Mouse (Mus musculus) adrenal gland, postnatal 36 days (tissue): ENCODE measurements at regions not wholly inside any gene's neighbourhood (a gene's known extent, or its start where the extent isn't known, plus 50 kb on each side); places are given as distances from the start of the nearest gene placed in this dataset.
A peak's percentile ranks its signal among the peaks of the same experiment; 100 is the strongest.

ENCODE experiments used
- DNase-seq, 2 experiments: peaks; one replicate each; pipeline ENCODE4 v3.0.0; 2021; ENCODE audit warnings: mixed read lengths in 1 of 2

DNA sequence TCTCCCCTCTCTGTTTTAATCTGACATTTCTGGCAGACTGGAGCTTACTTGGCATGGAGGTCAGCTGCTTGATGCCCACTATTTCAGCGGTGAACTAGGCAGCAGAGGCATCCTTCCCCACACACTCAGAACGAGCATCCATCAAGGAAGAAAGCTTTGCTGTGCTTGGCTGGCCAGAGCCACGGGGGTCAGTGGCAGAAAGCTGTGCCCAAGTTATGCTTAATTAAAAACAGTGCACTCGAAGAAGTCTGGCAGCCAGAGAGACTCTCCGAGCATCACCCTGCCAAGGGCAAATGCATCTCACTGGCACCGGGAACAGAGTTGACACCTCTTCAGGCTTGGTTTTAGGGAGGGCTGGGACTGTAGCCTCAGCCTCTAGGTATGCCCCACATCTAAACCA lies 168.3 kb downstream of the Gm45692 start:
- DNase-seq, result no peak

- DNase-seq, result no peak
Observed at GRCm38 (mm10) chr8:26288163-26288562, 168.8 kb downstream of the Gm45692 start.

DNA sequence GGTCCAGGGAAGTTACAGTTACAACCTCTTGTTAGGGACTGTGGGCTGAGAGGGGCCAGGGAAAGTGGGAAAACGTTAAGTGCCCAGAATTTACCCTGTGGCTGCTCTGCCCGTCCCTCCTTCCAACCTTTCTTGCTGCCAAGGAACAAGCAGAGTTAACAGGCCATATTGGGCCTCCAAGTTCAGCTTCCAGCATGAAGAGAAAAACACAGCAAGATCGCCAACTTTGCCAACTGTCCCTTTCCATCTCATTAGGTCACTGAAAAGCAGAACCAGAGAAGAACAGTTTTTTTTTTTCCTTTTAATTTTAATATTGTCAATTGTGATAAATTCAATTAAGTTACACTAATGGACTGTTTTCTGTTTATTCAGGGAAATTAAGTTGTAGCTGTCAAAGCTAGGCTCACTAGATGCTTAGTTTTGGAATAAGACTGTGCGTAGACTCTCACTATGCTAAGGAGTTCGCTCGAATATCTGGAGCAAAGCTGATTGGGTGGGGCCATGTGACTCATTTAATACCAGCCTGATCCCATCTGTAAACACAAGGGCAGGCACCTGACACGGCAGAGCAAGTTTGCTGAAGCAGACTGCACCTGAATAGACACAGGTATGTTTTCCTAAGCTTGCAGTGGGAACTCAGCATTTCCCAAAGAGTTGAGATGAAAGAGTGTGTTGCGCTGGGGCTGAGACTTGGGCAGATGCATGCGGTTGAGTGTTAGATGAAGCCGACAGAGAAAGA lies 178.9 kb downstream of the Gm45692 start:
- DNase-seq, result no peak

GRCm38 (mm10) chr8:26300246-26300645 lies 180.9 kb downstream of the Gm45692 start:
- DNase-seq, result no peak

DNA sequence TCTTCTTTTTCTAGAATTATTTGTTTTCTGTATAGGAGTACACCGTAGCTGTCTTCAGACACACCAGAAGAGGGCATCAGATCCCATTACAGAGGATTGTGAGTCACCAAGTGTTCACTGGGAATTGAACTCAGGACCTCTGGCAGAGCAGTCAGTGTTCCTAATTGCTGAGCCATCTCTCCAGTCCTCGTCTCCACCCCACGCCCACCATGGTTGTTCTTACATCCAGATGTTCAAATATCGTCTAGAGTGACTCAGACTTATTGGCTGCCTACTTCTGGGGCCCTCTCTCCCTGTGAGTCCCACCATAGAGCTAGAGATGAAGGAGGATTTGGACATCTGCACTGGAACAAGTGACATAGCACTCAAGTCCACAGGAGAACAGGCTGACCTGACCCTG lies 182.6 kb downstream of the Gm45692 start:
- DNase-seq, result no peak

DNA sequence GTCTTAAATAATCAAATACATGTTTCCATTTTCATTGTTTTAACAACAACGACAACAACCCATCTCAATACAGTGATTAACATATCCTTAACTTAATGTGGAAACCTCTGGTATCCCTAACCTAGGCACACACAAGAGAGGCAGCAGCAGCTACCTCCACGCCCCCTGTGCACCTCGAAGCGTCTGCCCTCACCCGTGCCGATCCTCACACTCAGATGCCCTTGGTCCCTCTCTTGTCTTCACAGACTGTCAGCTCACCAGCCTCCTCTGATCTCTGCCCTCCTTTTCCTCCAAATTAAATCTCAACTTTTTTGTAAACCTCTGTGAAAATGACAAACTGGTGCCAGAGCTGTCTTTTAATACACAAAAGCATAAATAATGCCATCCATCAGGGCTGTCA lies 185.2 kb downstream of the Gm45692 start:
- DNase-seq, result no peak

GRCm38 (mm10) chr8:26305061-26305879 lies 185.9 kb downstream of the Gm45692 start:
- DNase-seq, result no peak

GRCm38 (mm10) chr8:26308121-26308641 lies 188.8 kb downstream of the Gm45692 start:
- DNase-seq, result peak in 1 of 2 experiments; percentile 11

- no peak for DNase-seq
Observed at GRCm38 (mm10) chr8:26309764-26310163, 190.4 kb downstream of the Gm45692 start.

- DNase-seq, result no peak
Observed at GRCm38 (mm10) chr8:26323606-26324350, 204.4 kb downstream of the Gm45692 start.

DNA sequence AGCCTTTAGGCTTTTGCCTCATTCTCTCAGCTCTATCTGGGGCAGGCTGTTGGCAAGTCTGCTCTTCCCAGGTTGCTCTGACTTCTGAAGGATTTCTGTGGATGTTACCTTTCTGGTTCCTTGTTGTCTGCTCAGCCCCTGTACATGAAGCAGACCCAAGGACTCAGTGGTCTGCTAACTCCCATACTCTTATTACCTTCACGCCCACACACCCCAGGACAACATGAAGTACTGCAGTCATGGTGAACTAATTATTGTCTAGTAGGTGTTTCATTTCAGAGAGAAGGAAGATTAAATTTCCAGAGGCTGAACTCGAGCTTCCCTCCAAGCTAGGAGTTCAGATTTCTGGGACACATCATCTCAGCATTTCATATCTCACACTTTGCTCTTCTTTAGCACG lies 205.3 kb downstream of the Gm45692 start:
- no peak for DNase-seq

DNA sequence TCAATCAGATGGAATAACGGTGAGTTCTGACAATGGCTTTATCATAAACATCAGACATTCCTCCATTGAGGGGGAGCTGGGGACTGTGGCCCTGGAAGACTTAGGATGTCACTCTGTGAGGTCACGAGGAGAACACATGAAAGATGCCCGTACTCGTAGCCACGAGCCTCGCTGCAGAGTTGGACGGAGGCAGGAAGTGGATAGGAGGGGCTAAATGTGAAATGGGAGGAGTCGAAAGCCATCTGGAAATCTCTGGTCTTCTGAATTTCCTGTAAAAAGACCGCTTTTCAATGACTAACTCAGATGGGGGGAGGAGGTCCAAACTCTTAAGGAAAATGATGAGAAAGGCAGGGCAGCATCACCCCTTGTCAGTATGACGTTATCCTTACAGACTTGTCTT lies 210.5 kb downstream of the Gm45692 start:
- no peak for DNase-seq

DNA sequence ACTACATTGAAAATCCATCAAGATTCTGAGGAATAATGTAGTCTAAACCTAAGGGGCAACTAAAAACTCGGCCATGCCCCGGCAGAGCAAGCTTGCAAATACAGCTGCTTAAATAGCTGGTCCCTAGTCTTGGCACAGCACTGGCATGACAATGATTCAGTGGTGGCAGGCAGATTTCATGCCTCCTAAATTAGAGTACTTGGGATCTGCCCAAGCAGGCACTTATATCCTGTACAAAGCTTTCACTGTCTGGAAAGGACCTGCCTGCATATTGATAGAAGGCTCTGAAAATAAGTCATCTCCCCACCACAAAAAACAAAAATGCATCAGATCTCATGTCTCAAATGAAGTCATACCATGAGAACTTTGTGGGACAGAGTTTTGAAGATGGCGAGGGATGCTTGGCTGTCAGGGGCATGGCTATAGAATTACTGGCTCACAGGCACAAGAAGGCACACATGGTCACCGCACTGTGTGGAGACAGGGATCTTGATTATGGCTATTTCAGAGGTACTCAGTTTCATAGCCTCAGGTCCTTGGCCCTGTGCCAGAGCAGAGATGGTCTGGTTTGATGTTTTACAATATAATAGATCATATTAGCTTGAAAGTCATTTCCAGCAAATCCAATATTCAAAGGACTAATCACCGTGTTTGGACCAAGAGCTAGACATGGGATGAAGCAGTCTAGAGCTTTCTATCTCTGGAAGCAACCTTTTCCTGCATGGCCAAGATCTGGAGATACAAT lies 217.7 kb downstream of the Gm45692 start:
- DNase-seq, result peak in 1 of 2 experiments; percentile 21

GRCm38 (mm10) chr8:26345078-26345477 lies 225.7 kb downstream of the Gm45692 start:
- DNase-seq, result peak; percentile 71 to 85

- DNase-seq, result no peak
Observed at GRCm38 (mm10) chr8:26349231-26349630, 229.9 kb downstream of the Gm45692 start.

DNA sequence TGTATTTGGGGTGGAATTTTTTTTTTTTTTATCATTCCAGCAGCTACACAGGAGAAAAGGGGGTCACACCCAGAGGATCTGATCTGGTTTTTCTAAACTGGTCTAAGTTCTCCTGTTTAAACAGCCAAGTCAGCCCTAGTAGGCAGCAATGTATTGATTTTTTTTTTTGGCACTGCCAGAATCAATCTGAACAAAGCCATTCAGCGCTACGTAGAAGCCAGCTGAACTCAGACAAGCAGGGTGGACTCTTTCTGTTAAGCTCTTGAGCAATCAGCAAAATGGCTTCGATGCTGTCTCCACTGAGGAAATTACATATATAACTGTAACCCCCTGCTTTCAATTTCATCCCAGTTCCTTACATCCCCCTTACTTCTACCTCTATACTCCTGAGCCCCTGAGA lies 230.5 kb downstream of the Gm45692 start:
- no peak for DNase-seq

GRCm38 (mm10) chr8:26350616-26351015 lies 231.3 kb downstream of the Gm45692 start:
- DNase-seq, result peak in 1 of 2 experiments; percentile 18

GRCm38 (mm10) chr8:26351643-26352540 lies 232.6 kb downstream of the Gm45692 start:
- peak; percentile 20 to 49 for DNase-seq

GRCm38 (mm10) chr8:26352541-26353010 lies 233.2 kb downstream of the Gm45692 start:
- DNase-seq, result peak; percentile 17 to 40

DNA sequence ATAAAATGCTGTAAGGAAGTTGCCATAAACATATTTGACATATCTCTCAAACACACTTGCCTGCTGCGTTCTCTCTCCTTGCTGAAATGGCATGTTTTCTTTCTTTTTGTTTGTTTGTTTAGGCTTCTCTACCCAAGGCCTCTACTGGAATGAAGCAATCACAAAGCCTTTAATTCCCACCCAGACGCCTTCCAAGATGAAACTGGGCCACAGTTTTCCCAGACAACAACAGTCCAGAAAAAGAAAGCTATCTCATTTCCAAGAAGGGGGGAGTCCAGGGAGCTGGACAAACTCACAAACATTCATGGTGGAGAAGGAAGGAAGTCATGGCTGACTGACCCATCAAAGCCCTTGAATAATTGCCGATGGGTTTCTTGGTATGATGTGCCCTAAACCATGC lies 234.1 kb downstream of the Gm45692 start:
- DNase-seq, result no peak
